Mouse (Mus musculus): ENCODE measurements around the gene Zkscan7. TPM values are rescaled to one million over a fixed set of nuclear protein-coding genes. Genes with fewer than 3 reads are reported as not detected.

The Zkscan7 gene
- total RNA-seq, 2 experiments from 2014 or later = 6.3 to 6.8 TPM

- peak; percentile 33 to 35 for DNase-seq
Observed at GRCm38 (mm10) chr9:122902717-122903535, 17.4 kb downstream of the Zkscan7 start.

DNA sequence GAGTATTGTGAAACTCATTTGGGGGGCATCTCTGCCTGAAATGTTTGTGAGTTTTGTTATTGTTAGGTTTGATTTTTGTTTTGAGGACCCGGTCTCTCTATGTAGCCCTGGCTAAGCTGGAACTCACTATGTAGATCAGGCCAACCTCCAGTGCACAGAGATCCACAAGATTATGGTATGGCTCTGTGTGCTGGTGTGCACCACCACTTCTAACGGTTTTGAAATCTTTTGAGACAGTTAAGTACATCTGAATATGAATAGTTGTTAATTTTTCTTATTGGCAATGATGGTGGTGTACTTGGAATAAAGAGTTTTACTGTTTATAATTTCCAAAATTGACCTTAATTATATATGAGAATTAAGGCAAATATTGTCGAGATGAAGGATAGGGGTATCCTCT, 37.0 kb downstream of the Zkscan7 start:
- DNase-seq = no peak

GRCm38 (mm10) chr9:122922936-122923381, 37.5 kb downstream of the Zkscan7 start, which contains the start of gene Zfp105:
TSS of gene Zfp105 (plus strand) at chr9:122923072.
- peak; percentile 62 to 67 for DNase-seq

DNA sequence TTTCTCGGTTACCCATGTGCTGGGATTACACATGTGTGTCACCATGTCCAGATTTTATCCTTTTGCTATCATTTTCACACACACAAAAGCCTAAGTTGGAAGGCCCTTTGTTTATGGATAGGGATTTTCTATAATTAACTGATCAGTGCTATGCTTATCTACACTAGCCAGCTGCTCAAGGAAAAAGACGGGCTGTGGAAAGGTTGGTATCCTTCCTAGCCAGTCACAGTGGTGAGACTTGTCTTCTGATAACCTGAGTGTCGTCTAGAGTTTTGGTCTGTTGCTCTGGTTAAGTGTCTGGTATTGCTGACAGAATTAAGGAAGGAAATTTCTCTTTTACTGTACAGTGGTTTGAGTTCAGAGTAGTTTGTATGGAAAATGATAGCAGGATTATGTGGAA, 43.4 kb downstream of the Zkscan7 start:
- no peak for DNase-seq

Other genes starting within 250 kb of the Zkscan7 start
- not detected for gene Topaz1, start 138.3 kb upstream of the Zkscan7 start, total RNA-seq (2021)
- gene Tcaim, start 80.1 kb upstream of the Zkscan7 start, total RNA-seq (2021) = 10 to 100 TPM; 45.2 to 47.6 TPM
- gene Gm35549, start 41.6 kb upstream of the Zkscan7 start, total RNA-seq (2021) = not detected
- gene Zfp445, start 19.7 kb upstream of the Zkscan7 start, total RNA-seq (2021) = 10 to 100 TPM; 55.1 to 62.7 TPM
- 1 to 10 TPM; 1.0 to 1.1 TPM for gene Zfp105, start 37.4 kb downstream of the Zkscan7 start, total RNA-seq (2021)
- 10 to 100 TPM; 15.4 to 16.6 TPM for gene 1110059G10Rik, start 65.3 kb downstream of the Zkscan7 start, total RNA-seq (2021)
- gene Kif15, start 65.4 kb downstream of the Zkscan7 start, total RNA-seq (2021) = under 1 TPM; 0.67 to 0.77 TPM
- 10 to 100 TPM; 12.1 to 12.4 TPM for gene Tmem42, start 135.6 kb downstream of the Zkscan7 start, total RNA-seq (2021)
- gene Tgm4, start 149.0 kb downstream of the Zkscan7 start, total RNA-seq (2021) = not detected
- 10 to 100 TPM; 38.7 to 39.7 TPM for gene Zdhhc3, start 227.5 kb downstream of the Zkscan7 start, total RNA-seq (2021)
- gene Exosc7, start 227.5 kb downstream of the Zkscan7 start, total RNA-seq (2021) = 10 to 100 TPM; 30.3 to 31.3 TPM